Mouse (Mus musculus): Measurements from ENCODE around the gene Med12. TPM values are rescaled to one million over a fixed set of nuclear protein-coding genes. Genes with fewer than 3 reads are reported as not detected.

Med12 gene
- polyA plus RNA-seq (2012; rRNA removed), result 25.1 and 30.0 TPM in 2 replicates

GRCm38 (mm10) chrX:101273875-101274738 lies at the start of gene Med12:
Med12 (plus strand) TSS chrX:101274030.

GRCm38 (mm10) chrX:101253952-101254729 lies 19.7 kb upstream of the Med12 start, which contains the start of gene Foxo4:
Foxo4 (plus strand) TSS chrX:101254528.

GRCm38 (mm10) chrX:101263892-101264291 lies 9.9 kb upstream of the Med12 start, which contains the start of gene Gm614:
Gm614 (minus strand) TSS chrX:101263992.

GRCm38 (mm10) chrX:101268025-101268754 lies 5.6 kb upstream of the Med12 start, which contains the start of gene Il2rg:
Il2rg (minus strand) TSS chrX:101268255.

GRCm38 (mm10) chrX:101268755-101269124 lies 5.1 kb upstream of the Med12 start, which contains the start of gene Gm20489:
Gm20489 (minus strand) TSS chrX:101269023.

GRCm38 (mm10) chrX:101299055-101299454 lies 25.2 kb downstream of the Med12 start, which contains the start of gene Nlgn3:
Nlgn3 (plus strand) TSS chrX:101299168.

Other genes with a start within 250 kb of the Med12 start
- 0.01 and 0.02 TPM in 2 replicates for gene Tex11, start 214.4 kb upstream of the Med12 start, polyA plus RNA-seq (2012; rRNA removed)
- 0.43 and 0.76 TPM in 2 replicates for gene Slc7a3, start 188.0 kb upstream of the Med12 start, polyA plus RNA-seq (2012; rRNA removed)
- 10.7 and 12.1 TPM in 2 replicates for gene Snx12, start 51.5 kb upstream of the Med12 start, polyA plus RNA-seq (2012; rRNA removed)
- gene Foxo4, start 19.5 kb upstream of the Med12 start, polyA plus RNA-seq (2012; rRNA removed), result 8.7 and 10.4 TPM in 2 replicates
- 0.08 TPM in 1 of 2 replicates, not detected in the other for gene Gm614, start 10.0 kb upstream of the Med12 start, polyA plus RNA-seq (2012; rRNA removed)
- gene Il2rg, start 5.8 kb upstream of the Med12 start, polyA plus RNA-seq (2012; rRNA removed), result 6.1 and 7.9 TPM in 2 replicates
- not detected in 2 replicates for gene Gm20489, start 5.0 kb upstream of the Med12 start, polyA plus RNA-seq (2012; rRNA removed)
- gene Nlgn3, start 25.1 kb downstream of the Med12 start, polyA plus RNA-seq (2012; rRNA removed), result 0.05 and 0.08 TPM in 2 replicates
- gene Gjb1, start 102.3 kb downstream of the Med12 start, polyA plus RNA-seq (2012; rRNA removed), result 42.1 and 45.2 TPM in 2 replicates
- 11.3 and 12.1 TPM in 2 replicates for gene Zmym3, start 146.8 kb downstream of the Med12 start, polyA plus RNA-seq (2012; rRNA removed)
- gene Nono, start 155.3 kb downstream of the Med12 start, polyA plus RNA-seq (2012; rRNA removed), result 134 TPM in 2 replicates
- 0.98 and 3.6 TPM in 2 replicates for gene Itgb1bp2, start 175.1 kb downstream of the Med12 start, polyA plus RNA-seq (2012; rRNA removed)

All from liver, embryonic 14 days (tissue).